Mouse (Mus musculus): ENCODE measurements around the gene Pex12. TPM values are rescaled to one million over a fixed set of nuclear protein-coding genes. Genes with fewer than 3 reads are reported as not detected.
"Not testable (repeated sequence)": the region's sequence is repeated elsewhere in the genome, so short reads cannot be mapped to it uniquely, and the experiment has no call there.

Pex12 gene
- 16.3 and 16.8 TPM in 2 replicates for polyA plus RNA-seq (2014; fragmentation: Nextera tagmentation; extraction: Ambion mirVana)

DNA sequence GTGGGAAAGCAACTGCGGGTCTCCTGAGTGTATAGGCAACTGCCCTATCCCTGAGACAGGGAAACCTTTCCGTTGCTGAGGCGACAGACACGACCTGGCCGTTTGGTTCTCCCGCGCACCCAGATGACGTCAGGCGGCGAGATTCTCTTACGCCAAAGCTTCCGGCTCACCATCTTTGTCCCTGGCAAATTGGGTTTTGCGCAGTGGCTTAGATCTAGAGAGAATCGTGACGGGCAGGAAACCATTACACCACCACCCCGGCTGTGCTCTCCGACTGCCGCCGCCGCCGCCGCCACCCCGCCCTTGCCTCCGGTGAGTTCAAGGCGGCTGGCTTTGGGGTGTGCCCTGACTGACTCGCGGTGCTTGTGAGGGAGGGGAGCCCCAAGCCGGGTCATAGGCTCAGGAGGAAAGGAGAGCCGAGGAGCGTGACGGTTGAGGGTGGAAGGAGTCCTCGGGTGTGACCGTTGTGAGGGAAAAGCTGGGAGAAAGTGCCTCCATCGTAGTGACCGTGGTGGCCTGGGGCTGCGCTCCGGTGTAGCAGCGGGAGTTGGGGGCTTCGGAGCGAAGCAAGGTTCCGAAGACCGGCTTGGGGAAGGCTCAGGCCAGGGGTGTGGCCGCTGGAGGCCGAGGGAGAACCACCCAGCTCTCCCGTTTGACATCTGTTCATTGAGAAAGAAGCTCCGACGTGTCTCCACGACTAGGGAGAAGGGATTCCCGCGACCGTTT is at the start of gene Pex12:
Pex12 (minus strand) TSS at position 61 of the 726 bp plus-strand sequence.
- Histone ChIP-seq H3K4me1 (ENCODE audit: control insufficient read depth, insufficient read depth, low read length) (peaks cover 32% of the 10 kb centered on the region), H3K9ac (replicated peaks; ENCODE audit: low read depth, low read length) (peak within 1 kb of the TSS; percentile 97), H3K4me3 (ENCODE audit: low read depth, low read length) (peak within 1 kb of the TSS; percentile 93), H3K36me3 (ENCODE audit: control insufficient read depth, insufficient read depth, low read length) (no peaks in the 10 kb centered on the region), H3K4me2 (ENCODE audit: low read depth, low read length) (peak within 1 kb of the TSS; percentile 80), H3K9me3 (ENCODE audit: control insufficient read depth, low read length) (no peaks in the 10 kb centered on the region), H3K27ac (ENCODE audit: low read depth, low read length) (peak within 1 kb of the TSS; percentile 98), H3K27me3 (ENCODE audit: control insufficient read depth, insufficient read depth, low read length) (no peaks in the 10 kb centered on the region)
- 0% methylated on average over 51 of the region's 51 CpGs for WGBS
- peak; percentile 80 for ATAC-seq (ENCODE audit: low read depth)

DNA sequence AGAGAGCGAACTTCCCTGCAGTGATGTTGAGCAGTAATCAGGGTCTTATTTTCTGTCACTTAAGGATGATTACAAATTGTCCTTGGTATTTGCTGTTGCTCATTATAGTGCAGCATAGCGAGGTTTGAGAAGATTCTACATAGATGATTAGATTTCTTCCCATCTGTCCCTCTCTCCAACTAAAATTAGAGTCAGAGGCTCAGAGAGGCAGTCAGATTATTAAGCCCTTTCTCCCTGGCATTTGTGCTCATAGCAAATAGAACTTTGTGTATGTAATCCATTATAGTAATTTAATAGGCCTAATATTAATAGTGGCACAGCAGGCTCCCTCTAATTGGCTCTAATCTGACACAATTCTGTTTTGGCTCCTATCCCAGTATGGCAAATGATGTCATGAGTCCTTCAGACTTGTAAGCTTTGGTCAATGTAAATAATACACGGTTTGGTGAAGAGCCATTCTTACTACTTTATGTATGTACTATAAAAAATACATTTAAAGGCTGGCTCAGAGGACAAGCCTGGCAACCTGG is 39.4 kb upstream of the Pex12 start:
- Histone ChIP-seq H3K4me3 (ENCODE audit: low read depth, low read length) (no peak overlapping the region), H3K27ac (ENCODE audit: low read depth, low read length) (no peak overlapping the region), H3K4me2 (ENCODE audit: low read depth, low read length) (no peak overlapping the region), H3K27me3 (ENCODE audit: control insufficient read depth, insufficient read depth, low read length) (no peaks in the 10 kb centered on the region), H3K36me3 (ENCODE audit: control insufficient read depth, insufficient read depth, low read length) (peaks cover 80% of the 10 kb centered on the region), H3K9me3 (ENCODE audit: control insufficient read depth, low read length) (no peaks in the 10 kb centered on the region), H3K4me1 (ENCODE audit: control insufficient read depth, insufficient read depth, low read length) (no peaks in the 10 kb centered on the region), H3K9ac (replicated peaks; ENCODE audit: low read depth, low read length) (no peak overlapping the region)
- 89% methylated on average over 3 of the region's 3 CpGs for WGBS
- ATAC-seq (ENCODE audit: low read depth), result no peak

DNA sequence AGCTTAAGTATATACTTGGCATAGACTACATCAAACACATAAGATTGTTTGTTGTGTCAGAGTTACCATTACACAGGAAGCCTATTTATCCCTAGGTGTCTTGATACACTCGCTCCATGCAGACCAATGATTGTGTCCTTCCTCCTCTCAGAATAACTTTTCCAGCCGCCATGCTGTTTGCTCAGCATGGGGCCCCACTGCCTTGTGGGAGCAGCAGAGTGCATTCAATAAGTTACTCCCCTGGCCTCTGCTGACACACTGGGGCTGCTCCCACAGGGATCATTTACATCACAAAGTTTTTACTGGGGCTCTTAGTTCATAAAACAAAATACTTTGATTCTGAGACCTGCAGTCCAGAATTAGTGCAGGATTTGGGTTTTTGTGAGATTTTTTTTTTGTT is 37.3 kb upstream of the Pex12 start:
- 24% methylated on average over 2 of the region's 2 CpGs for WGBS

DNA sequence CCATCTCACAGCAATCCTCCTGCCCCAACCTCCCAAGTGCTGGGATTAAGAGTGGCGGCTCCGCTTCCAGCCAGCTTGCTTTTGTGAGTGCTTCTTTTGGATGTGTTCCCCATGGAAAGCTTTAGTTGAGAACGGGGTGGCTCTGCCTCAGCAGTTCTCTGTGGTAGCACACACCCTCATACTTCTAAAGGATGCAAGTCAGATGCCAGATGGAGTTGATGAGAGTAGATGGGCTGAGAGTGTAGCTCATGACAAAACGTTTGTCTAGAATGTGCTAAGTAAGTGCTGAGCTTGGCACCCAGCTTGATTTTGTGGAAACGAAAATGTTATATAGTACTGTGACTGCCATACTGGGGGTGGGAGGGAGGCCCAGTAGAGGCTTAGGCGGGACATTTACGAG is 33.4 kb upstream of the Pex12 start:
- WGBS, result 92% methylated on average over 7 of the region's 7 CpGs
- H3K9ac ChIP-seq (replicated peaks; ENCODE audit: low read depth, low read length), result no peak overlapping the region
- no peak overlapping the region for H3K4me3 ChIP-seq (ENCODE audit: low read depth, low read length)
- H3K4me1 ChIP-seq (ENCODE audit: control insufficient read depth, insufficient read depth, low read length), result no peaks in the 10 kb centered on the region
- H3K36me3 ChIP-seq (ENCODE audit: control insufficient read depth, insufficient read depth, low read length), result peaks cover 58% of the 10 kb centered on the region
- no peaks in the 10 kb centered on the region for H3K9me3 ChIP-seq (ENCODE audit: control insufficient read depth, low read length)
- H3K27ac ChIP-seq (ENCODE audit: low read depth, low read length), result no peak overlapping the region
- H3K4me2 ChIP-seq (ENCODE audit: low read depth, low read length), result no peak overlapping the region
- no peak for ATAC-seq (ENCODE audit: low read depth)
- no peaks in the 10 kb centered on the region for H3K27me3 ChIP-seq (ENCODE audit: control insufficient read depth, insufficient read depth, low read length)

More for the DNA sequence above, 37.3 kb upstream of the Pex12 start:
- Histone ChIP-seq H3K27ac (ENCODE audit: low read depth, low read length) (no peak overlapping the region), H3K4me3 (ENCODE audit: low read depth, low read length) (no peak overlapping the region), H3K9me3 (ENCODE audit: control insufficient read depth, low read length) (no peaks in the 10 kb centered on the region), H3K4me1 (ENCODE audit: control insufficient read depth, insufficient read depth, low read length) (no peaks in the 10 kb centered on the region), H3K9ac (replicated peaks; ENCODE audit: low read depth, low read length) (no peak overlapping the region), H3K36me3 (ENCODE audit: control insufficient read depth, insufficient read depth, low read length) (peaks cover 82% of the 10 kb centered on the region), H3K4me2 (ENCODE audit: low read depth, low read length) (no peak overlapping the region), H3K27me3 (ENCODE audit: control insufficient read depth, insufficient read depth, low read length) (no peaks in the 10 kb centered on the region)
- ATAC-seq (ENCODE audit: low read depth), result no peak

DNA sequence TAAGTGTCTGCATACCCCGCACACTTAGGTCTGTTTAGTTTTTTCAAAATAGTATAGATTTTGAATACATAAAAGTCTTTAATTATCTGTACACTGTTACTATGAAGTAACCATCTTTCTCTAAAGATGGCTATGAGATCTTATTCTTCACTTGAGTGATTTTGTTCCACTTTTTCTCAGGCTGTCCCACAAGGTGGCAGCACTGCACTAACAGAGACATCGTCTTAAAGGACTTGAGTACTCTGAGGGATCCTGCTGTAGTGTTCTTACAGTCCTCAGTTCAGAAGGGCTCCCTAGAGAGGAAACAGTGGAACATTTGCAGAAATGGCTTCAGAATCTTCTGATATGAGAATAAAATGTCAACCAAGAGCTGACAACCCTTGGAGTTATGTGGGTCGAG is 25.0 kb upstream of the Pex12 start:
- Histone ChIP-seq H3K9me3 (ENCODE audit: control insufficient read depth, low read length) (no peaks in the 10 kb centered on the region), H3K4me3 (ENCODE audit: low read depth, low read length) (no peak overlapping the region), H3K4me2 (ENCODE audit: low read depth, low read length) (no peak overlapping the region), H3K36me3 (ENCODE audit: control insufficient read depth, insufficient read depth, low read length) (peaks cover 47% of the 10 kb centered on the region), H3K27me3 (ENCODE audit: control insufficient read depth, insufficient read depth, low read length) (no peaks in the 10 kb centered on the region), H3K27ac (ENCODE audit: low read depth, low read length) (no peak overlapping the region), H3K9ac (replicated peaks; ENCODE audit: low read depth, low read length) (no peak overlapping the region), H3K4me1 (ENCODE audit: control insufficient read depth, insufficient read depth, low read length) (no peaks in the 10 kb centered on the region)
- no peak for ATAC-seq (ENCODE audit: low read depth)
- WGBS, result 64% methylated on average over 3 of the region's 3 CpGs

DNA sequence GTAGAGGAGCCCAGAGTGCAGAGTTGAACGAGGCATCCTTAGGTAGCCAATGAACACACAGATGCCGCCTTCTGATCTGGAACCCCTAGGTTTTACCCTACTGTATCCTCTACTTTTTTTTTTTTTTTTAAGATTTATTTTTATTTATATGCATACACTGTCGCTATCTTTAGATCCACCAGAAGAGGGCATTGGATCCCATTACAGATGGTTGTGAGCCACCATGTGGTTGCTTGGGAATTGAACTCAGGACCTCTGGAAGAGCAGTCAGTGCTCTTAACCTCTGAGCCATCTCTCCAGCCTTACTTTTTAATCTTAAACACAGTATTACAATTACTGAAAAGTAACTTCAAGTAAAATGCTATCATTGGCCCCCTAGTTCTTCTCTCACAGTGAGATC is 24.3 kb upstream of the Pex12 start:
- ATAC-seq (ENCODE audit: low read depth); H3K9ac ChIP-seq (replicated peaks; ENCODE audit: low read depth, low read length); H3K27ac ChIP-seq (ENCODE audit: low read depth, low read length); H3K9me3 ChIP-seq (ENCODE audit: control insufficient read depth, low read length); H3K4me1 ChIP-seq (ENCODE audit: control insufficient read depth, insufficient read depth, low read length); H3K4me2 ChIP-seq (ENCODE audit: low read depth, low read length); H3K27me3 ChIP-seq (ENCODE audit: control insufficient read depth, insufficient read depth, low read length); H3K4me3 ChIP-seq (ENCODE audit: low read depth, low read length): not testable (repeated sequence)
- 86% methylated on average over 3 of the region's 3 CpGs for WGBS
- H3K36me3 ChIP-seq (ENCODE audit: control insufficient read depth, insufficient read depth, low read length), result peaks cover 54% of the 10 kb centered on the region

DNA sequence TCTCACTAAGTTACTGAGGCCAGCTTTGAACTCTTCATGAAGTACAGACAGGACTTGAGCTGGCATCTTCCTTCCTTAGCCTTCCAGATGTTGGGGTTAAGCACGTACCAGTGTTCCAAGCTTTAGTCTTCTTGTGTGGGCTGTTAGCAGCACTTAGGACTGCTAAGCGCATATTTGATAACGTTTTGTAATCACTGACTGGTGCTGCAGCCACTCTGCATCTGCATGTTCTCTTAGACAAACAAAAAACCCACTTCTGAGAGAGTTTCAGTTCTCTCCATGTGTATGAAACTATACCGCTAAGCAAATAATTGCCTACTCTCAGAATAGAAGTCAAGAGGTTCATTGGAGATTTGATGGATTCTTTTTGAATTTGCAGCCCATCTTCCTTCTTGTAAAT is 16.7 kb upstream of the Pex12 start:
- Histone ChIP-seq H3K27ac (ENCODE audit: low read depth, low read length) (no peak overlapping the region), H3K27me3 (ENCODE audit: control insufficient read depth, insufficient read depth, low read length) (no peaks in the 10 kb centered on the region), H3K4me3 (ENCODE audit: low read depth, low read length) (no peak overlapping the region), H3K4me1 (ENCODE audit: control insufficient read depth, insufficient read depth, low read length) (no peaks in the 10 kb centered on the region), H3K9me3 (ENCODE audit: control insufficient read depth, low read length) (no peaks in the 10 kb centered on the region), H3K4me2 (ENCODE audit: low read depth, low read length) (no peak overlapping the region), H3K9ac (replicated peaks; ENCODE audit: low read depth, low read length) (no peak overlapping the region), H3K36me3 (ENCODE audit: control insufficient read depth, insufficient read depth, low read length) (peaks cover 41% of the 10 kb centered on the region)
- WGBS, result 89% methylated on average over 4 of the region's 4 CpGs
- no peak for ATAC-seq (ENCODE audit: low read depth)

DNA sequence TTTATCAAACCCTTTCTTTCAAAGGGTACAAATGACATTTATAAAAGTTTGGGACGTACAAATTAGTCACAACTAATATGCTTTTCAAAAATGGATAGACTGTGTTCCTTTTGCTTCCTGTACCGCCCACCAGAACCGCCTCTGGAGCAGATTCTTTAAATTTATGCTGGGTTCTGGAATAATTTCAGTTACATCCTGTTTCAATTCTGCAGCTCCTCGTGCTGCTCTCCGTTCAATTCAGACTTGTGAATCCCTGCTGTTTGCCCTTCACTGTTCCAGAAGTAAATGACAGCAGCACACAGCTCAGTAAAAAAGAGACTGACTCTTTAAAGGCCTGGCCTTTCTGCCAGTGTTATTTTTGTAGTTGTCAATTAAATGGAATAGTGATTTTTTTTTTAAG is 10.1 kb upstream of the Pex12 start:
- Histone ChIP-seq H3K9me3 (ENCODE audit: control insufficient read depth, low read length) (no peaks in the 10 kb centered on the region), H3K4me2 (ENCODE audit: low read depth, low read length) (no peak overlapping the region), H3K4me3 (ENCODE audit: low read depth, low read length) (no peak overlapping the region), H3K27ac (ENCODE audit: low read depth, low read length) (no peak overlapping the region), H3K4me1 (ENCODE audit: control insufficient read depth, insufficient read depth, low read length) (no peaks in the 10 kb centered on the region), H3K36me3 (ENCODE audit: control insufficient read depth, insufficient read depth, low read length) (peaks cover 12% of the 10 kb centered on the region; the same call in 1 of the 2 replicates), H3K9ac (replicated peaks; ENCODE audit: low read depth, low read length) (no peak overlapping the region), H3K27me3 (ENCODE audit: control insufficient read depth, insufficient read depth, low read length) (no peaks in the 10 kb centered on the region)
- ATAC-seq (ENCODE audit: low read depth), result no peak
- 73% methylated on average over 5 of the region's 5 CpGs for WGBS

DNA sequence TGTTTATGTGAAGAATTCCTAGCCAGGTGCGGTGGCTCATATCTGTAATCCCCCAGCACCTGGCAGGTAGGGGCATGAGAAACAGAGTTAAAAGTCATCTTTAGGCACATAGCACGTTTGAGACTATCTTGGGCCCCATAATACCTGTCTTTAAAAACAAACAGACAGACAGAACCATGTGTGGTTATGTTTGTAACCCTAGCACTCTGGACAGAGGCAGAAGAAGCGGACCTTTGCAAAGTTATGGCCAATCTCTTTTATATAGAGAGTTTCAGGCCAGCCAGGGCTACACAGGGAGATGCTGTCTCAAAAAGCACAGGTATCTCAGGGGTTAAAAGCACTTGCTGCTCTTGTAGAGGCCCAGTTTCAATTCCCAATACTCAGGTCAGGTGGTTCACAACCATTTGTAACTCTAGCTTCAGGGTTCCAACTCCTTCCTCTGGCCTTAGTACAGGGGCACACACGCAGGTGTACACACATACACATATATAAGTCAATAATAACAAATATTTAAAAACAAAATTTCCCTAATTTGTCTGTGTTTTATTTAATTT is 4.4 kb upstream of the Pex12 start:
- no peak overlapping the region for H3K9ac ChIP-seq (replicated peaks; ENCODE audit: low read depth, low read length)
- H3K4me3 ChIP-seq (ENCODE audit: low read depth, low read length), result no peak overlapping the region
- 0 out of 2 replicates have a peak, but pooled peaks cover 6% of the 10 kb centered on the region for H3K36me3 ChIP-seq (ENCODE audit: control insufficient read depth, insufficient read depth, low read length)
- H3K9me3 ChIP-seq (ENCODE audit: control insufficient read depth, low read length), result no peaks in the 10 kb centered on the region
- no peak for ATAC-seq (ENCODE audit: low read depth)
- 84% methylated on average over 4 of the region's 4 CpGs for WGBS
- H3K27me3 ChIP-seq (ENCODE audit: control insufficient read depth, insufficient read depth, low read length), result no peaks in the 10 kb centered on the region
- H3K27ac ChIP-seq (ENCODE audit: low read depth, low read length), result no peak overlapping the region
- no peak overlapping the region for H3K4me2 ChIP-seq (ENCODE audit: low read depth, low read length)
- H3K4me1 ChIP-seq (ENCODE audit: control insufficient read depth, insufficient read depth, low read length), result peaks cover 25% of the 10 kb centered on the region
